Mouse (Mus musculus) liver, embryonic 14.5 days (tissue): ENCODE results near the gene Cfap36. TPM values are rescaled to one million over a fixed set of nuclear protein-coding genes. Genes with fewer than 3 reads are reported as not detected.
A peak's percentile ranks its signal among the peaks of the same experiment; 100 is the strongest.

Experiments used
- ATAC-seq: fragments of 200-750 bp; cut with Nextera tagmentation; 2 replicates; pipeline ENCODE4 v1.8.0; 2017; ENCODE audit warnings: moderate number of reproducible peaks, mild to moderate bottlenecking, moderate library complexity; ENCODE audit not compliant: insufficient read depth
- DNase-seq, 3 experiments: peaks; one replicate each; pipeline ENCODE4 v3.0.0-alpha.2; 2012 to 2013; ENCODE audit warnings: low read depth in 3 of 3, low spot score in 3 of 3
- H3K27ac ChIP-seq: fragments of 300-500 bp; sonication (generic); 2 replicates; pipeline ENCODE4 v1.5.1; 2014; ENCODE audit warnings: moderate library complexity, mild to moderate bottlenecking, control low read depth, inconsistent platforms
- H3K27me3 ChIP-seq: fragments of 300-500 bp; sonication (generic); 2 replicates; pipeline ENCODE4 v1.6.1; 2014; ENCODE audit warnings: mild to moderate bottlenecking, low read length, moderate library complexity; ENCODE audit not compliant: control insufficient read depth, insufficient read depth
- H3K36me3 ChIP-seq: fragments of 300-500 bp; sonication (generic); replicated peaks from 2 replicates; pipeline ENCODE4 v1.6.1; 2014; ENCODE audit warnings: low read depth; ENCODE audit not compliant: control insufficient read depth, insufficient read depth
- H3K4me1 ChIP-seq, 2 experiments: fragments of 200-500 bp in 1 of 2; fragments of 300-500 bp in 1 of 2; sonication (generic) in 1 of 2; replicated peaks; 2 replicates each; pipeline ENCODE4 v1.6.1; 2012 to 2014; ENCODE audit warnings: antibody characterized with exemption in 1 of 2, inconsistent platforms in 1 of 2, low read length in 1 of 2; ENCODE audit not compliant: control insufficient read depth in 2 of 2, insufficient read depth in 2 of 2
- H3K4me2 ChIP-seq: fragments of 300-500 bp; sonication (generic); 2 replicates; pipeline ENCODE4 v1.6.1; 2014; ENCODE audit warnings: low read depth, mild to moderate bottlenecking, control low read depth, moderate library complexity
- H3K4me3 ChIP-seq, 2 experiments: fragments of 200-500 bp in 1 of 2; fragments of 300-500 bp in 1 of 2; sonication (generic) in 1 of 2; 2 replicates each; pipeline ENCODE4 v1.5.1; 2012 to 2014; ENCODE audit warnings: low read depth in 2 of 2, low read length in 2 of 2, mild to moderate bottlenecking in 2 of 2, control low read depth in 1 of 2, inconsistent platforms in 1 of 2, moderate library complexity in 1 of 2; ENCODE audit not compliant: insufficient read depth in 1 of 2
- H3K9ac ChIP-seq: fragments of 300-500 bp; sonication (generic); replicated peaks from 2 replicates; pipeline ENCODE4 v1.6.1; 2014; ENCODE audit warnings: mild to moderate bottlenecking, control low read depth, moderate library complexity
- H3K9me3 ChIP-seq: fragments of 300-500 bp; sonication (generic); 2 replicates; pipeline ENCODE4 v1.6.1; 2016; ENCODE audit warnings: low read length, mixed read lengths; ENCODE audit not compliant: control insufficient read depth
- CTCF ChIP-seq: IDR thresholded peaks from 2 replicates; pipeline ENCODE4 v1.5.1; 2016; ENCODE audit warnings: antibody characterized with exemption, low read depth, control low read depth
- EP300 ChIP-seq: IDR thresholded peaks from 2 replicates; pipeline ENCODE4 v1.6.1; 2016; ENCODE audit warnings: antibody characterized with exemption, low read depth
- WGBS: fragments of 180-500 bp; shearing (Covaris S2); extraction: QIAGEN DNeasy Blood & Tissue Kit; methylation state at CpG from one replicate; pipeline ENCODE4 v1.1.7; 2014; ENCODE audit not compliant: insufficient replicate concordance; 5-methylcytosine and 5-hydroxymethylcytosine counted together
- polyA plus RNA-seq, 2 experiments: library from polyadenylated mRNA; depleted of rRNA in 1 of 2; stranded (reverse) in 1 of 2; unstranded in 1 of 2; fragments of >200 nt; fragmentation: Nextera tagmentation in 1 of 2; extraction: Ambion mirVana in 1 of 2; gene quantifications; 2 replicates each; pipeline versions ENCODE4 v1.2.1 to v1.2.3; 2012 to 2014

Cfap36 gene
- polyA plus RNA-seq (2012; rRNA removed) (2.2 and 5.2 TPM in 2 replicates), polyA plus RNA-seq (2014; fragmentation: Nextera tagmentation; extraction: Ambion mirVana) (12.4 and 16.2 TPM in 2 replicates)

- Histone ChIP-seq H3K4me3 (peak within 1 kb of the TSS; percentile 78 to 88), H3K4me2 (peak within 1 kb of the TSS; percentile 95), H3K9me3 (no peaks in the 10 kb centered on the region), H3K27ac (no peak within 1 kb of the TSS), H3K36me3 (no peaks in the 10 kb centered on the region), H3K9ac (peak within 1 kb of the TSS; percentile 68), H3K27me3 (no peaks in the 10 kb centered on the region), H3K4me1 (peaks cover 5 to 7% of the 10 kb centered on the region in 2 experiments)
- TF ChIP-seq EP300 (no peak), CTCF (no peak)
- under 1% methylated on average over 53 of the region's 53 CpGs for WGBS
- ATAC-seq (peak; percentile 100), DNase-seq (peak; percentile 94)
Measured at GRCm38 (mm10) chr11:29246883-29247650, at the start of gene Cfap36. Cfap36 (minus strand) TSS chr11:29247409.

GRCm38 (mm10) chr11:29287305-29287704 lies 40.1 kb upstream of the Cfap36 start:
- Histone ChIP-seq H3K4me1 (no peaks in the 10 kb centered on the region), H3K4me2 (no peak overlapping the region), H3K36me3 (no peaks in the 10 kb centered on the region), H3K9me3 (no peaks in the 10 kb centered on the region), H3K4me3 (no peak overlapping the region), H3K27me3 (no peaks in the 10 kb centered on the region), H3K9ac (no peak overlapping the region), H3K27ac (no peak overlapping the region)
- ATAC-seq = no peak
- no peak for TF ChIP-seq EP300
- TF ChIP-seq CTCF = no peak
- no peak for DNase-seq

- DNase-seq (no peak), ATAC-seq (no peak)
- TF ChIP-seq EP300 = no peak
- TF ChIP-seq CTCF = no peak
- Histone ChIP-seq H3K9me3 (no peaks in the 10 kb centered on the region), H3K4me2 (no peak overlapping the region), H3K9ac (no peak overlapping the region), H3K4me1 (no peaks in the 10 kb centered on the region), H3K27me3 (no peaks in the 10 kb centered on the region), H3K36me3 (no peaks in the 10 kb centered on the region), H3K4me3 (no peak overlapping the region), H3K27ac (no peak overlapping the region)
Measured at GRCm38 (mm10) chr11:29286040-29286439, 38.8 kb upstream of the Cfap36 start.

GRCm38 (mm10) chr11:29274758-29275157 lies 27.5 kb upstream of the Cfap36 start:
- ATAC-seq (no peak), DNase-seq (peak in 1 of 3 experiments; percentile 17)
- Histone ChIP-seq H3K27ac (no peak overlapping the region), H3K4me2 (no peak overlapping the region), H3K9me3 (no peaks in the 10 kb centered on the region), H3K4me1 (no peaks in the 10 kb centered on the region), H3K4me3 (no peak overlapping the region), H3K27me3 (no peaks in the 10 kb centered on the region), H3K9ac (no peak overlapping the region), H3K36me3 (no peaks in the 10 kb centered on the region)
- TF ChIP-seq CTCF (no peak), EP300 (no peak)
- 42% methylated on average over 3 of the region's 3 CpGs for WGBS

GRCm38 (mm10) chr11:29267824-29268223 lies 20.6 kb upstream of the Cfap36 start:
- ATAC-seq = no peak
- TF ChIP-seq EP300 (no peak), CTCF (peak; percentile 60)
- Histone ChIP-seq H3K9me3 (no peaks in the 10 kb centered on the region), H3K4me1 (no peaks in the 10 kb centered on the region), H3K9ac (no peak overlapping the region), H3K4me2 (no peak overlapping the region), H3K27ac (no peak overlapping the region), H3K36me3 (no peaks in the 10 kb centered on the region), H3K4me3 (no peak overlapping the region), H3K27me3 (no peaks in the 10 kb centered on the region)
- WGBS = 17% methylated on average over 3 of the region's 3 CpGs
- no peak for DNase-seq
